Mouse (Mus musculus) thymus, postnatal 25 days (tissue): ENCODE measurements around the gene Clybl.

Experiments used
- DNase-seq: peaks from one replicate; pipeline ENCODE4 v3.0.0; 2022

Gene Clybl

DNA sequence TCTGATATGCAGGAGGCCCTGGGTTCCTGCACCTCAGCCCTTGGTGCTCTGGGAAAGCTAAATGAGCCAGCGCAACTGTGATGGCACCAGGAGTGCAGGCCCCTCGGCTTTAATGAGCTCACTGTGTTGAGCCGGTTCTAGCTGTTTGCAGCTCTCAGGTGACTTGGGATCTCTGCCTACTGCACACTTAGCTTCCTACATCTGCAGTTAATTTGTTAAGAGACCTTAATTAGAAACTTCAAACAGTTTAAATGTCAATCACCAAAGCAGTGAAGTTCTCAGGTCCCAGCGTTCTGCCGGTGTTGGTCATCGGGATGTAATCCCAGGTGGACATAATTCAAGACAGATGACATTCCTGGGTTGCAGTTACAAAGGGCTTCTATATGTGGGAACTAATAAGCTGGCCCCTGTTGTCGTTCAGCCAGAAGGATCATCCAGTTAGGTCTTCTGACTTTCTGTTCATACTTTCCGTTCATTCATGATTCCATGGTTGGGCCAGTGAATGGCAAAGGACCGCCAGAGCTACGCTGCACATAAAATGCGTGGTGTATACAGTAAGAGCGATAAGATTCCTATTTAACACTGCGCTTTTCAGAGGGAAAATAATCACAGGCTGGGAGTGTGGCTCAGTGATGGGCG, 18.9 kb downstream of the Clybl start:
- DNase-seq: no peak

DNA sequence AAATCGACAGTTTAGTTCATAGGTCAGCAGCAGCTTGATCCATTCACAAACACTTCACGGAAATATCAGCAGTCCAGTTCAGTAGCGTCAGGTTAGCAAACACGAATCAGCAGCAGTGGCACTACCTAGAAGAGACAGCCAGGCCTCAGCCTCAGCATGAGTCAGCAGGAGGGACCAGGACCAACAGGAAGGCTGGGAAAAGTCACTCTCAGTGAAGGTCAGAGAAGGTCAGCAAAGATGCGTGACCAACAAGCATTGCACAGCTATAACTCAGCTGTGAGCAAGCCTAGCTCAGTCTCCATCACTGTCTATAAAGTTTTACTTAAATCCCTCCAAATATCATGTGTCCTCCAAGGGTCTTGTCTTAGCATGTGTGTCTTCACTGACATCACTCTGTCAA, 27.7 kb downstream of the Clybl start:
- DNase-seq: no peak

DNA sequence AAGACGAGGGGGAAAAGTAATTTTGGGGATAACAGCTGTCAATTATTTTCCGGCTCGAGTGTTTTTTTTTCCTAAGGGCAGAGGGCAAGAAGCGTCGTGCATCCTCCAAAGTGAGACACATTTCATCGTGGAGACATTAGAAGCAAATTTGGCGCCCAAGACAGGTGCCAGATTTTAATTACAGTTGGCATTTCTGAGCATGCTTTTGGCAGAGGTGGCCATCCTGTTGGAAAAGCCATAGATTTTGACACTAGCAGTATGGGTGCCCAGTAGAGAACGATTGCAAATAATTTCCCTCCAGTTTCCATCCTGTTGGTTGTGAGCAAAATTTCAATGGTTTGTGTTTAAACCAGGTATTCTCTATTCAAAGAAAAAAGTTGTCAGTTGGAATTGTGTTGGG, 32.1 kb downstream of the Clybl start:
- DNase-seq: no peak

DNA sequence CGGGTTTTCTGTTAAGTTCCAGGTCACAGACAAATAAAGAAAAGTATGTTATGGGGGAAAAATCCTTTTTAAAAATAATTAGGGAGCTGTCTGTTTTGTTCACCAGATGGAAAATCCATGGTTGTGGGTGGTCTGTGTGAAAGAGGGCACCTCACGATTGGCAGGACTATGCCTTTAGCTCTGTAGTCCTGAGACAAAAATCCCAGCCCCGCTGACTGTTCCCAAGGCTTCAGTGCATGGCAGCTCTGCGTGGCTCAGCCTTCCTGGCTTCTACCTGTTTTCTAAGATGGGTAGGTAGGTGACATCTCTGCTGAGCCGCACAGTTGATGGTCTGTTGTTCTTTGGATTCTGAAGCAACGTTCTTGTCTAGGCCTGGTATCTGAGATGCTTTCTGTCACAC, 32.6 kb downstream of the Clybl start:
- no peak for DNase-seq

DNA sequence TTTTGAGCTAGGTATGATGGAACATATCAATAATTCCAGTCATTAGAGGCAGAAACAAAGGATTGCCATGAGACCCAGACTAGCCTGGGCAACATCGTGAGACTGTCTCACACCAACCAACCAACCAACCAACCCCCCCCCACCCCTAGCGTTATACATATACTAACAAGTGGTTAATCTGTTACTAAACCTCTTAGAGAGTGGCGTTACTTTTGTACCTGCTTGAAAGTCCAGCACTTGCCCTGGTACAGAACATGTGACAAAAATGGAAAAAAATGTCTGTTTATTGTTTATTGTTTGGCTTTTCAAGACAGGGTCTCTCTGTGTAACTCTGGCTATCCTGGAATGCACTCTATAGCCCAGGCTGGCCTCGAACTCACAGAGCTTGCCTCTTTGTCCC, 35.7 kb downstream of the Clybl start:
- DNase-seq: no peak

DNA sequence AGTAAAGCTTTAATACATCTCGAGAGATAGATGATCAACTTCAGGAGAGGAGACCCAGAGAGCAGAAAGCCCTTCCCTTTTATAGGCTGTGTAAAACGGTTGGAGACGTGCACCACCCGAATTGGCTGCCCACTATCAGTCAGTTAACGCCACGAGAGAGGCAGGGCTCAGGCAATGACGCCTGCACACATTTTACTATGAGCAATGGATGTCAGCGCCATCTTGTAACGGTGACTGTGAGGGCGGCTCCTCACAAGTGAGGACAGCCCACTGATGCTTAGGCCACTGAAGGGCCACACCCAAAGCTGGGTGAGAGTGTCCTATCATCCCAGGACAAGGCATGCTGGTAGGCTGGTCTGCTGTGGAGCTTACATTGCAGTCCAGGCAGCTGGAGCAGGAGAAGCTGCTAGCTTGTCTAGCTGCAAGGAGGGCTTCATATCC, 41.5 kb downstream of the Clybl start:
- DNase-seq: no peak

DNA sequence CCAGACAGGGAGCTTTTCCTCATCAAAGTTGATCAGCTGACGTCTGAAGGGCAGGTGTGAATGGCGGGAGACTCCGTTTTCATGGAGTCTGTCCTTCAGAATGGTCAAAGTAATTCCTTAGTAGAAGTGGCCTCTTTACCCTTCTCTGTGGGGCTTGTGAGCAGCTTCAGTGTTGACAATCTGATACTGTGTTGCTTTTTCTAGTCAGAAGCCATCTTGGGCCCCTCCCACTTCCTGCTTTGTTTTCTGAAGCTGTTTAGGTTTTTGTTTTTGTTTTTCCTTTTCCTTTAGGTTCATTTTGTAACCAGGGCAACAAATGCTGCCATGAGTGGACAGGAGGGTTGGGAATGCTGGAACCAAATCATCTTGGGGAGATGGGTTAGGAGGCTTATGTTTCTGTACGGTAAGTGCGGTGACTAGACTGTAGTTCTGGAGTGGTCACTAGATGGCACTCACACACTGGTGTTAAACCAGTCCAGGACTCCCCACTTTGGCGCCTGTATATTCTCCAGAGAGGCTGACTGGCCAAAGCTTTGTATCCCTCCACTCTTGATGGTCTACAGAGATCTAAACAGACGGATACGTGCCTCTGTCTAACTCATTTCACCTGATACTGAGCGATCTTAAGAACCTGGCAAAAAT, 42.1 kb downstream of the Clybl start:
- peak; percentile 70 for DNase-seq

DNA sequence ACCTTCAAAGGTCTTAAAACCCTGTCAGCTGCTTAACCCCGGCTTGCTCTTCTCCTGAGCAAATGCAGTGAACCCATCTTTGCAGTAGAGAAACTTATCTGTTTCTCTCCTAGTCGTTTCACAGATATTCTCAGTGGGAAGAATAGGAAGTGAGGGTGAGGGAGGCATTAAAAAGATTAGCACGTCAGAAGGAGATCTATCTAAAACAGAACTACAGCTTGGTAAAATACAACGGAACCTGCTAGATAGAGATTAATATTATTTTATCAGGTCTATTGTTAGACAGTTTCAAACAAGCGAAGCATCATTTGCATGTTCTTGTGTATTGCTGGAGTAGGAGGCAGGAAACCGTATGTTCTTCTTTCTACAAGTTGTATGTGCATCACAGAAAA, 42.6 kb downstream of the Clybl start:
- no peak for DNase-seq

DNA sequence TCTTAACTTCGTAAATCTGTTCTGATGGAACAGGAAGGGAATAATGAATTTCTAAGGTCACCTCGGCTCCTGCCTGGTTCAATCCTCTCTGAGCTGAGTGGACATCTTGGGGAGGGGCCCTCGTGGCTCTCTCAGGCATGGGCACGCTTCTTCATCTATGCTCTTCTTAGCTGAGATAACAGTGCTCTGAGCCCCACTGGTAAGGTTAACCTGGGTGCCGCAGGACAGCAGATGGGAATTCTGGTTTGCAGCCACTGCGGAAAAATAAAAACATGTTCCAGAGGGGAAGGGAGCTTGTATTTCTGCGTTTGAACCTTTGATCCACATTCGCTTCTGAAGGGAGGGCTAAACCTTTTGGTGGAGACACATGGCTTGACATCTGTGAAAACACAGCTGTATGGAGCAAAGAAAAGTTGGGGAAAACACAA, 43.0 kb downstream of the Clybl start:
- DNase-seq: no peak

DNA sequence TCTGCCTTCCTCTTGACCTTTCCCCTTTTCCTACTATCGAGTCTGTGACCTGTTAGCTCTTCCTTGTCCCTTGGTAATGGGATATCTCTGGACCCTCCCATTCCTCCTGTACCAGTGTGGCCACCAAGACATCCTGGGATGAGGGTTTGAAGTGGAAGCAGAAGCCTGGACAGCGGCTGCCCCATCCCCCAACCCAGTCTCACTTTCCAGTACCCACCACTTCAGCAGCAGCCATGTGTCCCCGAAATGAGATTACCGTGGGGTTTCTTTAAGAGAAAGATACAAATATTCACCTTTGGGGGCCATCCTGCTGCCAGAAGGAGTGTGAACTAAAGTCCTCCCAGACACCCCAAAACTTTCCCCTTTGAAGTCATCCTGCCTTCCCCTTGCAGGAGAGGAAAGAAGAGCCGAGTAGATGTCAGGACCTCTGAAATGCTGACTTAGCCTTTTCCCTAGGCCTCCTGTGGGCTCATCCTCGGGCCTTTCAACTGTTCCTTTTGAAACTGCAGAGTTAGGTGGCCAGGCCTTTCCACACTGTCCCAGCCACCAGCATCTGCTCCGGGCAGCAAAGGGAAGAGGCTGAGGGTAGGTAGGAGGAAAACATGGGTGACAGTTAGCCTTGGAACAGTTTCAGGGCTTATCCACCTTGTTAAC, 44.1 kb downstream of the Clybl start:
- no peak for DNase-seq

DNA sequence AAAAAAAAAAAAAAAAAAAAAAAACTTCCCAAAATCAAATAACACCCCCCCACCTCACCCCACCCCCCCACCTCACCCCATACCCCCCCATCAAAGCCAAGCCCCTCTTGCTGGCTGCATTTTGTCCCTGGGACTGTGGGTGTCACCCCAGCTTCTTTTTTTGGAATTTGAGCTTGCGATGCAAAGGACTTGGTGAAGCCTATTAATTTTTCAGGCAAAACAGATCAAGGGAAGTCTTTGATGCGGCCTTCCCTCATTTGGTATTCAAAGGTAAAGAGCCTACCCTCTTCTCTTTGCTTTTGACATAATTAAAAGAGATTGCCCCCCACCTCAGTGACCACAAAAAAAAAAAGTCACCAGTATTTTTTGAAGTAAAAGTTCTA, 44.6 kb downstream of the Clybl start:
- DNase-seq: no peak

DNA sequence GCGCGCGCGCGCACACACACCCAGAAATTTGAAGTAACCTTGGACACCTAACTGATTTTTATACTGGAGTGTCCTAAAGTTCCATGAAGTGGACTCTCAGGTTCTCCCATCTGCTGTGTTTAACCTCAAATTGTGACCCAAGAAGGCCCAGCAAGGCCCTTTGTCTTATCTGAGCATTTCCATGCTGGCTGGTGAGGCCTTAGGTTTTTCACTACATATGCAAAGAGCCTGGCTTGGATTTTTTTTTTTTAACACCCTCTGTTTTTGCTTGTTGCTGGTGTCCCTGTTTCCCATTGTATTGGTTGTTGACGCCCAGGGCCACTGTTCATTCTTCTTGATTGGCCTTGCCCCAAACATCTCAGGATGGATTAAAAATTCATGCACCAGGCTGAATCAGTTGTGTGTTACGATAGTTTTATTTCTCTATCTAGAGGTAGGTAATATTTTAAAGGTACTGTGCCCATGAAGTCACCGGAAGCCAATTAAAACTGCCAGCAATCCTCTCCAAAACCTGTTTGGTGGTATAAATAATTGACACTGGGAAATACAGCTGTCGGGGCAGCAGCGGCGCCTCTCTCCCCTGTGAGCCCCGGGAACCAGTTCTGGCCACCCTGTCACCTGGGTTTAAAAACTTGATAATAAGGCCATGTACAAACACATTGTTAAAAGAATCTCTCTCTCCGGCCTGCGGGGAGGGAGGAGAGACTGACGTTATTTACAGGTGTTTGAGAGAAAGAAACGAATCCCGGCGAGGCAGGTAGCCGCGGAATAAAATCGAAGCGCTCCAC, 45.4 kb downstream of the Clybl start:
- DNase-seq: no peak

DNA sequence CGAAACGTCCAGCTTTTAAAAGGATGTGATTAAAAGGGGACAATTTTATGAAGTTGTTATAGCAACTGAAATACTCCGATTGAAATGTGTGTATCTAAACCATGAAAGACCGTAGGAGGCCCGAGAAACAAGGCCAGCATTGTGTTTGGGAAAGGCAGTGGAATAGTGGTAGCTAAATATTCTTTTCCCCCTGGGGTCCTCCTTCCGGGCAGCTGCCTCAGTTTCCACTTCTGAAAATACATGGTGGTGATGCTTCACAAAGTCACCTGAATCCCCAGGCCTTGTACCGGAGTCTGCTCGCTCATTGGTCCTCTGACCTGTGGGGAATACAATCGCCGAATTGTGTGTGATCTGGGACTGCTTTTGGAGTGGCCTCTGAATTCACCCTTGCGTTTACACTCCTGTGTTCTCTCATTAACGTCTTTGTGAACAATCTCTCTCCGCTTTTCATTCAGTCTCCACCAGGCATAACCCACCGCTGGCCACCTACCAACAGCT, 46.0 kb downstream of the Clybl start:
- DNase-seq: no peak

DNA sequence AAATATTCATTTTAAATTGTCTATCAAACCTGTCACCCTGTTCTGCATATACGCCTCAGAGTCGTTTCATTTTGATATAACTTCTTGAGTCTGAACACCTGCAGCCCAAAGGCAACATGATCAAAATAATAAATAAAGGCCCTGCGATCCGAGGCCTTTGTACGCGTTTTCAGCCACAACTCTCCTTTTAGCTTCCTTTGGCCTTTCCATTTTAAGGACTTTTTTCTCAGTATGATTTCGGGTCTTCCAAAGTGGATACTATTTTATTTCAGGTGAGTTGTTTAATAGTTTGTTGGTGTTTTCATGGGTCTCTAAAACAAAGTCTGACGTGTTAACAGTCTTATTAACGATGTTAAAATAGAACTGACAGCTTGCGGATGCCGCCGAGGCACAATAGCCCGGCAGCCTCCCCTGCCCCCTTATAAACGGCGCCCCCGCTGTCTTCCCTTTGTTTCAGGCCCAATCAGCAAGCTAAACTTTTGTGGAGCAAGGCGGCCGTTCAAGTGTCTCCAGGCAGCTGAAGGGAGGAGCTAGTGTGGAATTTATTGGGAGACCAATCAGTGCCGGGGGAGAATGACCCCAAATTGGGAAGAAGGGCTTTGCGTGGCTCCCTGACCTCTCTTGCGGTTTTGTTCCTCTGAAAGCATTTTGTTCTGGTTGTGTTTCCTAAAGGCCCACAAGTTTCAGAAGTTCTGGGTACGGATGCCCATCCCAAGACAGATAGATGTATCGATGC, 47.5 kb downstream of the Clybl start:
- DNase-seq: no peak

DNA sequence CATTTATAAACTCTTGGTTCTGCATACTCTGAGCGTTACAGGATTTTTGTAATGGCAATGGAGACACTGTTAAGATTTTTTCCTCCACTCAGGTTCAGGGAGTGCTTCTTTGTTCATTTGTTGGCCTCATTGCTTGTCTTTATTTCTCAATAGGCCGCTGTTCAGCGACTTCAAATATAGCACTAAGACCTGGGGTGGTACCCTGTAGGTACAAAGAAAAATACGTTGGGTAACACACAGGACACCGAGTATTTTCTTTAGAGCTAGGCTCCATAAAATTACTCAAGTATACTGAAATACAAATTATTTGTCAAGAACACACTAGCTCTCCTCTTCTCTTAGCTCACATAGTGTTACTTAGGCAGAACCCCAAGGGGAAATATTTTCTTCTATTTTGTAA, 48.5 kb downstream of the Clybl start:
- DNase-seq: no peak

DNA sequence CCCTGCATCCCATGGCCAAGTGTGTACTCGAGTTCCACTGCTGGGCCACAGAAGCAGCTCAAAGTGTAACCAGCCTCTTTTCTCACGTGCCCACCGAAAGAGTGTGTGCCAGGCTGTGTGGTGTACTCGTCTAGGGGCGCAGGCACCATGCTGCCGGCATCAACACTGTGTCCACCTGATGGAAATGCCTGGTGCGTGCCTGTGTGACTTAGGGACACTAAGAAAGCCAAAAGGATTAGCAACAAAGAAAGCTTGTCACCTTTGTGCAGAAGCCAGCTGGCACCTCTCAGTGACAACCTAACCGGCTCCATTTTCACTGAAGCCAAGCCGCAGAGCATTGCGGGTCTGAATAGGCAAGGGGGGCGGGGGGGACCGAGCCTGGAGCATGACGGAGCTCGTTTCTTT, 49.1 kb downstream of the Clybl start:
- DNase-seq: no peak

DNA sequence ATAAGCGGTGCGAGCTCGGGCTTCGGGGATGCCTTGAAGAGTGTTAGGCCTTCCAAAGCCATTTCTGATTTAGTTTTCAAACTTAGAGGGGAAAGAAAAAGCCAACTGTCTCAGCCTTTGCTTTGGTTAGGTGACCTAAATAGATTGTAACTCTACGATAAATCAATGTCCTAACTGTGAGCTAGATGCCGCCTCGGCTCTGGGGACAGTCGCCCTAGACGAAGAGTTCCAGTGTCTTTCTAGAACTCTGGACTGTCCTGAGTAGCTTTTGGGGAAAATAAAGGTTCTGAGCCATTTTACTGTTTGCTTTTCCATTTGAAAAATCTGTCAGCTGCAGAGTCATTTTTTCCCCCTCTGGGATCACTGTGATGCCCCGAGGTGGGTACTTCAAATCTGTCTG, 49.6 kb downstream of the Clybl start:
- DNase-seq: no peak

DNA sequence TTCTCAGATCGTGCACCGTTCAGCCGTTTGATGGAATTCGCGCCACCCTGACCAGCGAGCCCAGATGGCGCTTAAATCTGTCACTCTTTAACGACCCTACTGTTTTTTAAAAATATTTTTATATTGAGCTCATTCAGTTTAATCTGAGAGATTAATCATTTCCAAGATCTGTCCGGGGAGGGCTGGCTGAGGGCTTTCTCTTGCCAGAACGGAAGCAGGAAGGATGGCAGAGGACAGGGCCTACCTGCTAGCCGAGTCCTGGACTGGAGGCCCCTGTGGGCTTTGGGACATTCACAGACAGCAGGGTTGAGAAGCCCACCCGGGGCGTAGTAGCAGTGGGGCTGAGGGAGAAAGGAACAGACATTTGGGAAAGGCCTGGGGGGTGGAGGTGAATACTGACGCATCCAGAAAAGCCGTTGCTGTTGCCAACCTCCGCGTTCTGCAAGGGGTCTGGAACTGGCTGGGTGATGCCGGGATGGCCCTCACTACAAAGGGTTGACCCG, 51.8 kb downstream of the Clybl start:
- DNase-seq: no peak

DNA sequence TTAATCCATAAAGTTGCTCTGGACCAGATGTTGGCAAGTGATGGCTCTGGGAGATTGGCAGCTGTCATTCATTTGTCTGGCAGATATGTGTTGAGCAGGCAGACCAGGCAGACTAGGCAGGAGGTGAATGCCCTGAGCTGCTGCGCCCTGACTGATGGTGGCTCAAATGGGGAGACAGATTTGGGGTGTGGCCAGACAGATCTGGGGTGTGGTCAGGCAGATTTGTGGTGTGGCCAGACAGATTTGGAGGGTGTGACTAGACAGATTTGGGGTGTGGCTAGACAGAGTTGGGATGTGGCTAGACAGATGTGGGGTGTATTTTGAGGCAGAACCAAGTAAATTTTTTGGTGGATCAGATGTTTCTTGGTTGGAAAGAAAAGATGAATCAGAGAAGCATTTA, 62.4 kb downstream of the Clybl start:
- no peak for DNase-seq

DNA sequence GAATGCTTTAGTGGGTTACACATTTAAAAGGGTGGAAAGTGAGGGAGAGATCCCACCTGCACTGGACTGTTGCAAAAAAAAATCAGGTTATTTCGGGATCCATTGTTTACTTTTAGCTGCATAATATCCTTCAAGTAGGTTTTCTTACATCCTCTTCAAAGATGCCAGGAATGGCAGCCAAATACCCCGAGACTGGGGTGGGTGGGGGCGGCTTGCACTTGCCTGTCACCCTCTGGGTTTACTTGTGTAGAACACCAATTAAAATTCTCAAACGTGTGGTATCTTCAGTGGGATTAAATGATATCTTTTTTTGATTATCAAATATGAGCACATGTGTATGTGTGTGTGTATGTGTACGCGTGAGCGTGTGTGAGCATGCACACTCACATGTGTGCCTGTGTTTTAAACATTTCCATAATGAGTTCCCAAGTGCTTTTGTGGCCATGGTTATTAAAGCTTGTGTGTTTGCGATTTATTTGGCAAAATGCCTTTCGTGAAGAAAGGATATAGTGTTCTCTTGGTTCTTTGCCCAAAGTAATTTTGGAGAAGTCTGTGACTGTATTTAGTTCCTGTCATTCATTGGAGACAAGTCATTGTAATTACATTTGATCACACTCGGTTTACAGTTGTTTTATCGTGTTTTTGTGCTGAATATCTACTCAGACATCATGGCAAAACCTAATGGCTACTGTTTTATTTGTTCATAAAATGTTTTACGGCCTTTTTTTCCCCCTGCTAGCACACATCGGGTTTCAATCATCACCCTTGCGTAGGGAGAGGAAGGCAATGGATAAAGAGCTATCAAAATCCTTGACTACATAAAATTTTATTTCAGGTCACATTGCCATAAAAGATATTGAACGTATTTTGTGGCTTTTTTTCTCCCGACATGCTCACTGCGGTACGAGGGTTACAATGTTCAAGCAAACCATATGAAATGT, 65.7 kb downstream of the Clybl start:
- DNase-seq: no peak

DNA sequence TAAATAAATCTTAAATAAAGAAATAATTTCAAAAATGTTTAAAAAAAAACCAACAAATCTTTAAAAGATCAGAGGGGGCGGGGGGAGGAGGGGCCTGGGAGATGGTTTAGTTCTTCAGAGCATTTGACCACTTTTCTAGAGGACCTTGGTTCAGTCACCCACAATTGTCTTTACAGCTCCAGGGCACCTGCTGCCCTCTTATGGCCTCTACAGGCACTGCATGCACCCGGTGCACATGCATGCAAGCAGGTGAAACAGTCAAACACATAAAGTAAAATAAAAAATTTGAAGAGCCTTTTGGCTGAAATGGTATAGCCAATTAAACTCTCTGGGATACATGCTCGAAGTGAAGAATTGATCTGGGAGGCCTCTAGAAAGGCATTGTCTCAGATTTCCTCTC, 67.6 kb downstream of the Clybl start:
- DNase-seq: peak; percentile 48
